Mouse (Mus musculus): ENCODE measurements around the gene Hipk4. TPM values are rescaled to one million over a fixed set of nuclear protein-coding genes. Genes with fewer than 3 reads are reported as not detected.

Hipk4 gene
- polyA plus RNA-seq, 1 experiment from 2014 or later: 0.52 TPM

DNA sequence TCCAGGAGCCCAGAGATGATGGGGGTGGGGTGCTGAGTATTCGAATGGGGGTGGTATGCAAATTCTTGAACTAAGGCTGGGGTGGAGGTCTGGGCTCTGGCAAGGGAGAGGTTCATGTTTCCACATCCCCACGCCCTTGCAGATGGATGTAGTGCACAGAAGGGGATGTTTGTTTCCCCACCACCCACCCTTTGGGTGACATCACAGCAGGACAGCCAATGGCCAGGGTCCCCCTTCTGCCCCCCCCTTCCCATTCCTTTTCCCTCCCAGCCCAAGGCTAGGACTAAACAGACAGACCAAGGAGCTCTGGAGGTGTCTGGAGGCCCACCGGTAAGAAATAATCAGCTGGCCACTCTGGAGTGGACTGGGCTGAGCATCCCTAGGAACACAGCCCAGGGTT lies 24.0 kb upstream of the Hipk4 start, which contains the start of gene Prx:
TSS of gene Prx (plus strand) at position 289 of the 400 bp plus-strand sequence.
- no peaks in the 10 kb centered on the region for H3K4me1 ChIP-seq (replicated peaks)
- no peak for ATAC-seq
- H3K4me3 ChIP-seq (replicated peaks): no peak within 1 kb of the TSS
- no peaks in the 10 kb centered on the region for H3K27me3 ChIP-seq
- no peak within 1 kb of the TSS for H3K27ac ChIP-seq
- H3K36me3 ChIP-seq: no peaks in the 10 kb centered on the region
- no peak within 1 kb of the TSS for H3K4me2 ChIP-seq (replicated peaks)
- WGBS: 65% methylated on average over 3 of the region's 3 CpGs
- H3K9ac ChIP-seq (replicated peaks): no peak within 1 kb of the TSS
- no peaks in the 10 kb centered on the region for H3K9me3 ChIP-seq

DNA sequence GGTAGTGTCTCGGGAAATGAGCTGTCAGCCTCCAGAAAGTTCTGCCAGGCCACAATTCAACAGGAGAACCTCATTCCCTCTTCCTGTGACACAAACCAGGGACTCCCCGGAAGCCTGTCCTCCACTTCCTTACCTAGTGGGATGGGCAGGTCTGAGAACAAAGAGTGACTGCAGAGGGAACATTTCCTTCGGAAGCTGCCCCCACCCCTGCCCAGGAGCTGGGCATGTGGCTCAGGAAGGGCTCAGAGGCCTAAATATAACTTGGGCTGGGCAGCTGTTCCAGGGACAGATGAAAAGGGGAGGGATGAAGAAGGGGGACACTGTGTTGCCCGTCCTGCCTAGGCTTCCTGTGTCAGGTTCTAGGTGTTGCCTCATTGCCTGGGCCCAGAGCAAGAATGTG lies 21.4 kb upstream of the Hipk4 start:
- no peak overlapping the region for H3K4me3 ChIP-seq (replicated peaks)
- 70% methylated on average over 4 of the region's 4 CpGs for WGBS
- no peak overlapping the region for H3K4me2 ChIP-seq (replicated peaks)
- H3K9me3 ChIP-seq: no peaks in the 10 kb centered on the region
- H3K36me3 ChIP-seq: no peaks in the 10 kb centered on the region
- H3K27me3 ChIP-seq: no peaks in the 10 kb centered on the region
- H3K9ac ChIP-seq (replicated peaks): no peak overlapping the region
- no peaks in the 10 kb centered on the region for H3K4me1 ChIP-seq (replicated peaks)
- no peak for ATAC-seq
- H3K27ac ChIP-seq: no peak overlapping the region

GRCm38 (mm10) chr7:27506765-27507370 lies 16.2 kb upstream of the Hipk4 start:
- Histone ChIP-seq H3K4me2 (replicated peaks) (peak overlapping the region; percentile 61), H3K9me3 (no peaks in the 10 kb centered on the region), H3K9ac (replicated peaks) (no peak overlapping the region), H3K4me1 (replicated peaks) (peaks cover 10% of the 10 kb centered on the region; the same call in 1 of the 2 replicates), H3K36me3 (no peaks in the 10 kb centered on the region), H3K27ac (no peak overlapping the region), H3K27me3 (no peaks in the 10 kb centered on the region), H3K4me3 (replicated peaks) (peak overlapping the region; percentile 55)
- ATAC-seq: no peak
- 51% methylated on average over 9 of the region's 9 CpGs for WGBS

DNA sequence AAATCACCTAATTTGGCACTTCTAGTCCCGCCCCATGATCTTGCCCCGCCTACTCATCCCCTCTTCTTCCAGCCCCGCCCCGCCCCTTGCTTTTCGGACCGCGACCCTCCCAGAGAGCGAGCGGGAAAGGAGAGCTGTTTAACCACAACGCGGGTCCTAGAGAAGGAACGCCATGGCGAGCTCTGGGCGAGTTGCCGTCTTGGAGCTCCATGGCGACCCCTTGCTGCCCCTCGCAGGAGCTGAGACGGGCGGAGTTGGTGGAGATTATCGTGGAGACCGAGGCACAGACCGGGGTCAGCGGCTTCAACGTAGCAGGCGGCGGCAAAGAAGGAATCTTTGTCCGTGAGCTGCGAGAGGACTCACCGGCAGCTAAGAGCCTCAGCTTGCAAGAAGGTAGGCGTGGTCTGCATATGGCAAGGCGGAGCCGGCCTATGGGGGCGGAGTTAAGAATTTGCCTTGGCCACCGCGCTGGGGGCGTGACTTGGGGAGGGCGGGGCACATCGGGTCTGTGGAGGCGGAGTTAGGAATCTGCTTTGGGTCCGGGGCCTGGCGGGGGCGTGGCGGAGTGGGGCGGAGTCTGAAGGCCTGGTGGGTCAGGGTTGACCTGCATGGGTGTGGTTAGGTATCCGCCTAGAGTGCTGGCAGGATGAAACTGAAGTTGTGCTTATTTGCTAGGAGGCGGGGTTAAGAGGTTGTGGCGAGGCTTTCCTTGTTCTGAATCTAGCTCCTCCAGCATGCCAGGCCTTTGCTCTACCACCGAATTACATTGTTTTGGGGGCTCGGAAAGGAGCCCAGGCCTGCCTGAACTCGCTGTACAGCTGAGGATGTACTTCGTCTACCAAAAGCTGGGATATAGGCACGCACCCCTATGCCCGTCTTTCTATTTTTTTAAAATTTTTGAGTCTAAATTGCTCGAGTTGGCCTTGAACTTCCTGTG lies 15.1 kb upstream of the Hipk4 start:
- peak; percentile 86 for ATAC-seq
- Histone ChIP-seq H3K4me1 (replicated peaks) (peaks cover 10% of the 10 kb centered on the region; the same call in 1 of the 2 replicates), H3K36me3 (no peaks in the 10 kb centered on the region), H3K4me3 (replicated peaks) (peak overlapping the region; percentile 55), H3K9ac (replicated peaks) (peak overlapping the region; percentile 66), H3K4me2 (replicated peaks) (peak overlapping the region; percentile 61), H3K27me3 (no peaks in the 10 kb centered on the region), H3K9me3 (no peaks in the 10 kb centered on the region), H3K27ac (peak overlapping the region; percentile 94)
- under 1% methylated on average over 54 of the region's 54 CpGs for WGBS

DNA sequence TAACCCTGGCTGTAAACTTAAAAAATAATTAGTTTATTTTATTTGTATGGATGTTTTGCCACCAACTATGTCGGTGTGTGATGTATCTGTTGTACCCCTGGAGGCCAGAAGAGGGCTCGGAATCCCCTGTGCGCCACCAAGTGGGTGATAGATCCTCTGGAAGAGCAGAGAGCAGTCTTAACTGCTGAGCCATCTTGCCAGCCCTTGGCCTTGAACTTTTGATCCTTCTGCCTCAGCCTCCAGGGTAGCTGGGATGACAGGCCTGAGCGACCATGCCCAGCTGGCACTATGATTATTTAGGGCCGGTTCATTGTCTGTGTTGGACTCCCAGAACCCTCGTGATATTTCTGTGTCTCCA lies 14.4 kb upstream of the Hipk4 start:
- Histone ChIP-seq H3K27me3 (no peaks in the 10 kb centered on the region), H3K4me1 (replicated peaks) (peaks cover 10% of the 10 kb centered on the region; the same call in 1 of the 2 replicates), H3K4me2 (replicated peaks) (peak overlapping the region; percentile 61), H3K36me3 (no peaks in the 10 kb centered on the region), H3K27ac (peak overlapping the region; percentile 94), H3K9ac (replicated peaks) (no peak overlapping the region), H3K9me3 (no peaks in the 10 kb centered on the region), H3K4me3 (replicated peaks) (peak overlapping the region; percentile 55)
- WGBS: 23% methylated on average over 6 of the region's 6 CpGs
- ATAC-seq: peak; percentile 27

DNA sequence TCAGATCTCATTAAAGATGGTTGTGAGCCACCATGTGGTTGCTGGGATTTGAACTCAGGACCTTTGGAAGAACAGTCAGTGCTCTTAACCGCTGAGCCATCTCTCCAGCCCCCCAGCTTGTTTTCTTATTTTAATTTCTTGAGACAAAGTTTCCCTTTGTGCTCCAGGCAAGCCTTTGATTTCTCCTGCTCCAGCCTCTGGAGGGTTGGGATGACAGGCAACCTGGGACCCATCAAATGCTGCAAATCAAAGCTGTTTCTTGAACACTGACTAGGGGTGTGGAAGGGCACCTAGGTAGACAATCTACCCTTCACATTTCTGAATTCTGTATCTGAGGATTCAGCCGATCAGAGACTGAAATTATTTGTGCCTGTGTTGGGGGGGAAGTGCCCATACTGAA lies 12.3 kb upstream of the Hipk4 start:
- H3K27ac ChIP-seq: no peak overlapping the region
- H3K27me3 ChIP-seq: no peaks in the 10 kb centered on the region
- no peak overlapping the region for H3K9ac ChIP-seq (replicated peaks)
- H3K36me3 ChIP-seq: no peaks in the 10 kb centered on the region
- peaks cover 10% of the 10 kb centered on the region; the same call in 1 of the 2 replicates for H3K4me1 ChIP-seq (replicated peaks)
- no peaks in the 10 kb centered on the region for H3K9me3 ChIP-seq
- no peak for ATAC-seq
- no peak overlapping the region for H3K4me2 ChIP-seq (replicated peaks)
- 84% methylated on average over 2 of the region's 2 CpGs for WGBS
- H3K4me3 ChIP-seq (replicated peaks): no peak overlapping the region

GRCm38 (mm10) chr7:27514961-27515360 lies 8.1 kb upstream of the Hipk4 start:
- 85% methylated on average over 9 of the region's 9 CpGs for WGBS
- Histone ChIP-seq H3K36me3 (no peaks in the 10 kb centered on the region; the same call in 1 of the 2 replicates), H3K27ac (no peak overlapping the region), H3K4me3 (replicated peaks) (no peak overlapping the region), H3K4me2 (replicated peaks) (no peak overlapping the region), H3K9me3 (no peaks in the 10 kb centered on the region), H3K4me1 (replicated peaks) (no peaks in the 10 kb centered on the region), H3K27me3 (no peaks in the 10 kb centered on the region), H3K9ac (replicated peaks) (no peak overlapping the region)
- ATAC-seq: no peak

DNA sequence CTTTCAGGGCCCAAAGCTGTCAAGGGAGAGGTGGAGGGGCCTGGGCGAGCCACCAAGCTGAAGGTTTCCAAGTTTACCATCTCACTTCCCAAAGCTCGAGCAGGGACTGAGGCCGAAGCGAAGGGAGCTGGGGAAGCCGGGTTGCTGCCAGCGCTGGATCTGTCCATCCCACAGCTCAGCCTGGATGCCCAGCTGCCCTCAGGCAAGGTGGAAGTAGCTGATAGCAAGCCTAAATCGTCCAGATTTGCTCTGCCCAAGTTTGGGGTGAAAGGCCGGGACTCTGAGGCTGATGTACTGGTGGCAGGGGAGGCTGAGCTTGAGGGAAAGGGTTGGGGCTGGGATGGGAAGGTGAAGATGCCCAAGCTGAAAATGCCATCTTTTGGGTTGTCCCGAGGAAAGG lies 4.8 kb upstream of the Hipk4 start:
- Histone ChIP-seq H3K4me3 (replicated peaks) (no peak overlapping the region), H3K27ac (no peak overlapping the region), H3K9me3 (no peaks in the 10 kb centered on the region), H3K4me1 (replicated peaks) (no peaks in the 10 kb centered on the region), H3K36me3 (no peaks in the 10 kb centered on the region; the same call in 1 of the 2 replicates), H3K4me2 (replicated peaks) (no peak overlapping the region), H3K9ac (replicated peaks) (no peak overlapping the region), H3K27me3 (no peaks in the 10 kb centered on the region)
- 86% methylated on average over 9 of the region's 9 CpGs for WGBS
- ATAC-seq: no peak

DNA sequence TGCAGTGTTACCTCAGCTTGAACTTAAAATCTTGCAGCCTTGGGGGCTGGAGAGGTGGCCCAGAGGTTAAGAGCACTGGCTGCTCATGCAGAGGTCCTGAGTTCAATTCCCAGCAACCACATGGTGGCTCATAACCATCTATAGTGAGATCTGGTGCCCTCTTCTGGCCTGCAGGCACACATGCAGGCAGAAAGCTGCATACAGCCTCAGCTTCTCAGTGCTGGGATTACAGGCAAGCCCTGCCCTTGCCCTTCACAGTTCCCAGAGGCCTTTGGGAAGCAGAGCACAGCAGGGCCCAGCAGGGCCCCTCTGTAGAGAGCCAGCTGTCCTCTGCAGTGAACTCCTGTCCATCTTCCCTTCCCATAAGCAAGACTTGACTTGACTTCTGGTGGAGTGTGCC lies 3.0 kb upstream of the Hipk4 start:
- ATAC-seq: no peak

GRCm38 (mm10) chr7:27520599-27520998 lies 2.5 kb upstream of the Hipk4 start:
- no peak overlapping the region for H3K9ac ChIP-seq (replicated peaks)
- no peak overlapping the region for H3K4me2 ChIP-seq (replicated peaks)
- no peaks in the 10 kb centered on the region for H3K9me3 ChIP-seq
- H3K4me3 ChIP-seq (replicated peaks): no peak overlapping the region
- H3K4me1 ChIP-seq (replicated peaks): no peaks in the 10 kb centered on the region
- no peak for ATAC-seq
- H3K27ac ChIP-seq: no peak overlapping the region
- no peaks in the 10 kb centered on the region; the same call in 1 of the 2 replicates for H3K36me3 ChIP-seq
- H3K27me3 ChIP-seq: no peaks in the 10 kb centered on the region
- 88% methylated on average over 1 of the region's 1 CpGs for WGBS

More for the DNA sequence above, 3.0 kb upstream of the Hipk4 start:
- Histone ChIP-seq H3K9ac (replicated peaks) (no peak overlapping the region), H3K27ac (no peak overlapping the region), H3K27me3 (no peaks in the 10 kb centered on the region), H3K4me1 (replicated peaks) (no peaks in the 10 kb centered on the region), H3K4me3 (replicated peaks) (no peak overlapping the region), H3K36me3 (no peaks in the 10 kb centered on the region; the same call in 1 of the 2 replicates), H3K9me3 (no peaks in the 10 kb centered on the region), H3K4me2 (replicated peaks) (no peak overlapping the region)

DNA sequence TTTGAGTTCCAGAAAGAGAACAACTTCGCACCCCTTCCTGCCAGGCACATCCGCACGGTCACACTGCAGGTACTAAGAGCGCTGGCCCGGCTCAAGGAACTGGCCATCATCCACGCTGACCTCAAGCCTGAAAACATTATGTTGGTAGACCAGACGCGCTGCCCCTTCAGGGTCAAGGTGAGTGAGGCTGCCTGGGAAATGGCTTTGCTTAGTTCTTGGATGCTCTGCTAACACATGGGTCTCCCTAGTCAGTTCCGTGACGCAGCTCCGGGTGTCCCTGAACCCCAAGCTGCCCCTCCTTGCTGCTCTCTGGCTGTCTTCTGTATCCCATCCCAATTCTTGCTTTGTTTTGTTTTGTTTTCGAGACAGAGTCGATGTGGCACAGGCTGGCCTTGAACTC lies 738 bp downstream of the Hipk4 start:
- H3K36me3 ChIP-seq: peaks cover under 1% of the 10 kb centered on the region; the same call in 1 of the 2 replicates
- H3K27ac ChIP-seq: no peak overlapping the region
- H3K9ac ChIP-seq (replicated peaks): no peak overlapping the region
- no peaks in the 10 kb centered on the region for H3K27me3 ChIP-seq
- no peak overlapping the region for H3K4me3 ChIP-seq (replicated peaks)
- H3K9me3 ChIP-seq: no peaks in the 10 kb centered on the region
- no peak overlapping the region for H3K4me2 ChIP-seq (replicated peaks)
- WGBS: 95% methylated on average over 13 of the region's 13 CpGs
- ATAC-seq: no peak
- no peaks in the 10 kb centered on the region for H3K4me1 ChIP-seq (replicated peaks)

DNA sequence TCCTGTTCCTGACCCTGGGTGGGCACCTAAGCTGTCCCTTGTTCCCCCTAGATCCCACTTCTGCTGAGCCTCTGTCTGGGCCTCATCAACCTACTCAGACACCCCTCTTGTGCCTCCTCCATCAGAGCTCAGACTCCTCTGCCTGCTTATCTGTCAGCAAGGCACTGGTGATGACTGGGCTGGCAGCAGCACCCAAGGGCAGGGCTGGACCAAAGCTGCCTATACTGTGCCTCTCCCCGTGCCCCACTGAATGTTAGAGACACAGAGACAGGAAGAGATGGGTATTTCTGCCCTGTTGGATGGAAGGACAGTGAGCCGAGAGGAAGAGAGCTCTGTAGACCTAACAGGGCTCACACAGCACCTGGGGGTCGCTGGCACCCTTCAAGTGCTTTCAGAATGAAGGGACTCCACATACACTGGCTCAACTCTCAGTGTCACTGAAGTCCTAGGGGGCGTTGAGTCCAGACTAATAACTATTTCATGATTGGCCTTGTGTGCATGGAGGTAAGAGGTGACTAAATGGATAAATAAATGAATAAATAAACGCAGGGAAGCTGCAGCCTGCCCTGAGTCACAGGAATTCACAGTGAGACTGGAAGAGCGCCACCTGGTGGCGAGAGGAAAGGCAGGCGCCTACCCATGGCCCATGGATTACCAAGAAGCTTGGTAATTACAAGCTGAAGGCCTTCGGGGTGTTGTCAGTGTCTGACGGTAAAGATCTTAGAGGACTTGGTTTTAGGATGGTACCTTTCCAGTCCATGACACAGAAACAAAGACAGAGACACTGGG lies 3.2 kb downstream of the Hipk4 start:
- no peak overlapping the region for H3K27ac ChIP-seq
- no peaks in the 10 kb centered on the region for H3K9me3 ChIP-seq
- no peak overlapping the region for H3K4me2 ChIP-seq (replicated peaks)
- WGBS: 27% methylated on average over 10 of the region's 10 CpGs
- H3K4me3 ChIP-seq (replicated peaks): no peak overlapping the region
- peak; percentile 80 for ATAC-seq
- no peaks in the 10 kb centered on the region for H3K27me3 ChIP-seq
- H3K9ac ChIP-seq (replicated peaks): no peak overlapping the region
- peaks cover 21% of the 10 kb centered on the region for H3K36me3 ChIP-seq
- H3K4me1 ChIP-seq (replicated peaks): no peaks in the 10 kb centered on the region
